Mouse (Mus musculus) myocyte (in vitro differentiated cells): ENCODE data around the gene Abca1. TPM values are rescaled to one million over a fixed set of nuclear protein-coding genes. Genes with fewer than 3 reads are reported as not detected.

Experiments used
- H3K27me3 ChIP-seq: one replicate; pipeline ENCODE4 v1.6.1; 2011; ENCODE audit not compliant: control insufficient read depth, insufficient read depth, insufficient read length
- H3K36me3 ChIP-seq: one replicate; pipeline ENCODE4 v1.6.1; 2011; ENCODE audit not compliant: control insufficient read depth, insufficient read depth
- H3K4me2 ChIP-seq: one replicate; pipeline ENCODE4 v1.6.1; 2011; ENCODE audit warnings: low read depth, control low read depth
- H3K4me3 ChIP-seq: one replicate; pipeline ENCODE4 v1.5.1; 2011; ENCODE audit warnings: mild to moderate bottlenecking, control low read depth, moderate library complexity
- H3K79me2 ChIP-seq: one replicate; pipeline ENCODE4 v1.6.1; 2011; ENCODE audit not compliant: control insufficient read depth, insufficient read depth
- H3ac ChIP-seq: one replicate; pipeline ENCODE4 v1.6.1; 2011; ENCODE audit not compliant: control insufficient read depth, insufficient read length
- CEBPB ChIP-seq: IDR thresholded peaks from 2 replicates; pipeline ENCODE4 v1.6.1; 2011; ENCODE audit warnings: mild to moderate bottlenecking, moderate library complexity; ENCODE audit not compliant: poor library complexity, insufficient read depth, severe bottlenecking
- E2F4 ChIP-seq: IDR thresholded peaks from one replicate; pipeline ENCODE4 v1.6.1; 2011; ENCODE audit warnings: mild to moderate bottlenecking, control low read depth, moderate library complexity; ENCODE audit not compliant: insufficient read depth
- MAX ChIP-seq: IDR thresholded peaks from one replicate; pipeline ENCODE4 v1.6.1; 2011; ENCODE audit warnings: low read depth, mild to moderate bottlenecking, control low read depth
- MYOD1 ChIP-seq, 3 experiments: IDR thresholded peaks; one replicate each; pipeline ENCODE4 v1.6.1; 2011; ENCODE audit warnings: control low read depth in 2 of 3, low read depth in 2 of 3, mild to moderate bottlenecking in 2 of 3, moderate library complexity in 1 of 3; ENCODE audit not compliant: insufficient read length in 2 of 3, control insufficient read depth in 1 of 3
- MYOG ChIP-seq, 3 experiments: IDR thresholded peaks; one replicate each; pipeline ENCODE4 v1.6.1; 2011; ENCODE audit warnings: control low read depth in 2 of 3, low read depth in 2 of 3, mild to moderate bottlenecking in 2 of 3; ENCODE audit not compliant: insufficient read length in 2 of 3, control insufficient read depth in 1 of 3, insufficient read depth in 1 of 3
- POLR2A ChIP-seq: IDR thresholded peaks from one replicate; pipeline ENCODE4 v1.6.1; 2011; ENCODE audit warnings: low read depth, mild to moderate bottlenecking, control low read depth, moderate library complexity; ENCODE audit not compliant: insufficient read length
- POLR2AphosphoS2 ChIP-seq: IDR thresholded peaks from one replicate; pipeline ENCODE4 v1.6.1; 2011; ENCODE audit warnings: low read depth, control low read depth; ENCODE audit not compliant: insufficient read length
- REST ChIP-seq: IDR thresholded peaks from one replicate; pipeline ENCODE4 v1.6.1; 2011; ENCODE audit warnings: mild to moderate bottlenecking, control low read depth, moderate library complexity; ENCODE audit not compliant: insufficient read depth, insufficient read length
- SRF ChIP-seq: IDR thresholded peaks from one replicate; pipeline ENCODE4 v1.6.1; 2011; ENCODE audit warnings: low read depth; ENCODE audit not compliant: control insufficient read depth, insufficient read length
- TCF12 ChIP-seq: IDR thresholded peaks from one replicate; pipeline ENCODE4 v1.6.1; 2011; ENCODE audit warnings: mild to moderate bottlenecking, control low read depth; ENCODE audit not compliant: poor library complexity, insufficient read depth, severe bottlenecking
- TCF3 ChIP-seq: IDR thresholded peaks from one replicate; pipeline ENCODE4 v1.6.1; 2011; ENCODE audit warnings: low read depth, control low read depth; ENCODE audit not compliant: insufficient read length
- USF1 ChIP-seq: IDR thresholded peaks from one replicate; pipeline ENCODE4 v1.6.1; 2011; ENCODE audit warnings: low read depth, mild to moderate bottlenecking, control low read depth, moderate library complexity
- polyA plus RNA-seq: library from polyadenylated mRNA; unstranded; fragments of >200 nt; fragmentation: generic; extraction: Trizol; gene quantifications from one replicate; pipeline ENCODE4 v1.2.1, GENCODE M21; 2012; ENCODE audit warnings: missing spikeins

The Abca1 gene
- polyA plus RNA-seq, 1 experiment: 0.68 TPM

DNA sequence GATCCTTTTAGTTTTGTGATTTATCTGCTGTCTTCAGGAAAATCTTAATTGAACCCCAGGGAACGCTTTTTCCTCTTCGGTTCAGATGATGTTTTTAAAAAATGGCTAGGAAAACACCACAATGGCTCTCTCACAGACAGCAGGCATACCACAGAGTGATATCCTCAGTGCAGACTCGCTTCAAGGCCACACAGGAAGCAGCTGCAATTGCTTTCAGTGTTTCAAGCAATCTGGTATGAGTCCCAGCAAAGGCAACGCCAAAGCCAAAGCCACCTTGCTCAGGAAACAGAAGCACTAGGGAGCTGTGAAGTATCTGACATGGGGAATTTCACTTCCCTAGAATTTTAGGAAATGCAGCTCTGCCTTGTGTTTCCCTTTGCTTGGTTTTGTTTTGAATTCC is 27.4 kb upstream of the Abca1 start:
- peak overlapping the region; percentile 51 for H3K4me2 ChIP-seq

GRCm38 (mm10) chr4:53186573-53186972 is 26.9 kb upstream of the Abca1 start:
- no peak overlapping the region for H3K4me3 ChIP-seq
- no peak overlapping the region for H3ac ChIP-seq
- TF ChIP-seq POLR2AphosphoS2 (no peak), SRF (no peak), MYOD1 (IDR thresholded peaks at IDR 0.05; ENCODE audit: control insufficient read depth in 1 of 3, insufficient read length in 2 of 3, low read depth in 2 of 3) (peak in 2 of 3 experiments; percentile 88 to 92), USF1 (no peak), E2F4 (no peak), POLR2A (no peak), CEBPB (no peak), MYOG (IDR thresholded peaks at IDR 0.05; ENCODE audit: control insufficient read depth in 1 of 3, insufficient read depth in 1 of 3, insufficient read length in 2 of 3, low read depth in 2 of 3) (no peak), TCF12 (peak; percentile 47), MAX (no peak), TCF3 (no peak), REST (no peak)
- H3K4me2 ChIP-seq: peak overlapping the region; percentile 51
- H3K36me3 ChIP-seq: no peaks in the 10 kb centered on the region
- H3K27me3 ChIP-seq: no peaks in the 10 kb centered on the region
- H3K79me2 ChIP-seq: no peaks in the 10 kb centered on the region

More for the DNA sequence above, 27.4 kb upstream of the Abca1 start:
- no peak for TF ChIP-seq POLR2AphosphoS2
- no peak for TF ChIP-seq TCF3
- peak in 1 of 3 experiments; percentile 42 for TF ChIP-seq MYOD1 (IDR thresholded peaks at IDR 0.05; ENCODE audit: control insufficient read depth in 1 of 3, insufficient read length in 2 of 3, low read depth in 2 of 3)
- H3K36me3 ChIP-seq: no peaks in the 10 kb centered on the region
- no peaks in the 10 kb centered on the region for H3K79me2 ChIP-seq
- no peak overlapping the region for H3ac ChIP-seq
- no peaks in the 10 kb centered on the region for H3K27me3 ChIP-seq
- no peak overlapping the region for H3K4me3 ChIP-seq

DNA sequence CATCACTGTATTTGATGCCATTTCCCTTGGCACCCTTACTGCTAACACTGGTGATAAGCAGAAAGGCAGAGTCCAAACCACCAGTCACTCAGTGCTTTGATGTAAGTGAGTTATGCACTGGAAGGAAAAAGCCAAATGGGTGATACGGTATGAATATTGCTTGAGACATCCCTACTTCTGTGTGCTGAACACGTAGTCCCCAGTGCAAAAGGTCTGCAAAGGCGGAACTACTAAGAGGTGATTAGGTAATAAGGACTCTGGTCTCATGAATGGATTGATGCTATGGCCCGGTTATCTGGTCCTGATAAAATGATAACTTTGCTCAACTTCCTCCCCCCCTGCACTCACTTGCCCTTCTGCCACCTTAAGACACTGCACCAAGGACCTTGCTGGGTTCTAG is 26.4 kb upstream of the Abca1 start:
- no peaks in the 10 kb centered on the region for H3K27me3 ChIP-seq
- H3K4me3 ChIP-seq: no peak overlapping the region
- H3K4me2 ChIP-seq: peak overlapping the region; percentile 16
- H3ac ChIP-seq: no peak overlapping the region
- no peak for TF ChIP-seq USF1
- TF ChIP-seq TCF3: no peak
- TF ChIP-seq MYOG (IDR thresholded peaks at IDR 0.05; ENCODE audit: control insufficient read depth in 1 of 3, insufficient read depth in 1 of 3, insufficient read length in 2 of 3, low read depth in 2 of 3): no peak
- TF ChIP-seq E2F4: no peak
- no peak for TF ChIP-seq REST
- no peak for TF ChIP-seq TCF12
- TF ChIP-seq CEBPB: no peak
- TF ChIP-seq POLR2A: no peak
- TF ChIP-seq MAX: no peak
- TF ChIP-seq POLR2AphosphoS2: no peak
- TF ChIP-seq SRF: no peak
- TF ChIP-seq MYOD1 (IDR thresholded peaks at IDR 0.05; ENCODE audit: control insufficient read depth in 1 of 3, insufficient read length in 2 of 3, low read depth in 2 of 3): no peak
- no peaks in the 10 kb centered on the region for H3K36me3 ChIP-seq
- H3K79me2 ChIP-seq: no peaks in the 10 kb centered on the region

GRCm38 (mm10) chr4:53181479-53181878 is 21.8 kb upstream of the Abca1 start:
- H3K4me2 ChIP-seq: peak overlapping the region; percentile 43
- no peaks in the 10 kb centered on the region for H3K27me3 ChIP-seq
- TF ChIP-seq USF1 (no peak), MYOD1 (IDR thresholded peaks at IDR 0.05; ENCODE audit: control insufficient read depth in 1 of 3, insufficient read length in 2 of 3, low read depth in 2 of 3) (no peak)
- no peak overlapping the region for H3ac ChIP-seq
- H3K36me3 ChIP-seq: no peaks in the 10 kb centered on the region
- no peak overlapping the region for H3K4me3 ChIP-seq
- H3K79me2 ChIP-seq: no peaks in the 10 kb centered on the region

DNA sequence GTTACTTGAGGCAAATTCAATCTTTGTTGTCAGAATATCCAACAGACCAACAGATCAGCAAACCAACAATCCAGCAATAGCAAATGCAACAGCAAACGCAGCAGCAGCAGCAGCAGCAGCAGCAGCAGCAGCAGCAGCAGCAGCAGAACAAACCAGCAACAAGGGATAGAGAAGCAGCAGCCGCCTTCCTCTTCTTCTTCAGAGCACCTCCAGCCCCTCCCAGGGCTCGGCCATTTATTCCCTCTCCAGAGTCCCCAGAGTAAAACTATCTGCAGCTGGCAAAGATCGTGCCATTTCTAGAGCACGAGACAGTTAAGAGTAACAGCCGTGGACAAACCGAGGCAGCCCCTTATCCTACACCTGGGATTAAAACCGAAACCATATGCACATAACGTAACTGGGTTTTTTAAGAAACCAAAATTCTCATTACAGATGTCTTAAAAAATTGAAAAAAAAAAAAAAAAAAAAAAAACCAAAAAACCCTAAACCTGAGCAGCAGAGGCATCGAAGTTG is 19.7 kb upstream of the Abca1 start:
- no peak overlapping the region for H3K4me3 ChIP-seq
- no peak for TF ChIP-seq MYOD1 (IDR thresholded peaks at IDR 0.05; ENCODE audit: control insufficient read depth in 1 of 3, insufficient read length in 2 of 3, low read depth in 2 of 3)
- TF ChIP-seq MAX: no peak
- TF ChIP-seq POLR2A: no peak
- TF ChIP-seq CEBPB: no peak
- no peak for TF ChIP-seq USF1
- no peak for TF ChIP-seq TCF3
- no peak for TF ChIP-seq POLR2AphosphoS2
- TF ChIP-seq REST: no peak
- TF ChIP-seq MYOG (IDR thresholded peaks at IDR 0.05; ENCODE audit: control insufficient read depth in 1 of 3, insufficient read depth in 1 of 3, insufficient read length in 2 of 3, low read depth in 2 of 3): no peak
- no peak for TF ChIP-seq TCF12
- no peak for TF ChIP-seq E2F4
- TF ChIP-seq SRF: no peak
- H3K79me2 ChIP-seq: no peaks in the 10 kb centered on the region
- H3K27me3 ChIP-seq: no peaks in the 10 kb centered on the region
- no peak overlapping the region for H3ac ChIP-seq
- H3K4me2 ChIP-seq: no peak overlapping the region
- no peaks in the 10 kb centered on the region for H3K36me3 ChIP-seq
